Mouse (Mus musculus) retina, embryonic 14.5 days (tissue): ENCODE data around the gene Ckap4.

ENCODE experiments used
- DNase-seq: peaks from one replicate; pipeline ENCODE4 v3.0.0-alpha.2; 2015; ENCODE audit warnings: low spot score

The Ckap4 gene

GRCm38 (mm10) chr10:84533912-84534671, at the start of gene Ckap4:
TSS of gene Ckap4 (minus strand) at chr10:84534062.
- peak; percentile 82 for DNase-seq

GRCm38 (mm10) chr10:84582236-84582635, 48.4 kb upstream of the Ckap4 start:
- no peak for DNase-seq

GRCm38 (mm10) chr10:84581191-84581590, 47.3 kb upstream of the Ckap4 start:
- no peak for DNase-seq

DNA sequence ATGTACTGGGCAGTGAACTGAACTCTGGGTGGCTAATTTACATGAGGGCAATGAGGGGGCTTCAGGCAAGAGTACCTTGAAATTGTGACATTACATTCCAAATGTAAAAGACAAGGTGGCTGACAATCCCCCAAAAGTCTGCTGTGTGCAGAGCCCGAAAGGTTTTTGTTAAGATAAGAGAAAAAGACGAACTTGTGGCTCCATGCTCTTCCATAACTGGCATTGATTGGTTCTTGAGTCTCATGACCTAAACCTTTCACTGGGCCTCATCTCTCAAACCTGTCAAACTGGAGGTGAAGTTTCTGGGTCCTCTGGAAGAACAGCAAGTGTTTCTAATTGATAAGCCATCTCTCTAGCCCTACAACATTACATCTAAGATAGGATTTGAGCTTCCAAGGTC, 45.7 kb upstream of the Ckap4 start:
- DNase-seq: no peak

DNA sequence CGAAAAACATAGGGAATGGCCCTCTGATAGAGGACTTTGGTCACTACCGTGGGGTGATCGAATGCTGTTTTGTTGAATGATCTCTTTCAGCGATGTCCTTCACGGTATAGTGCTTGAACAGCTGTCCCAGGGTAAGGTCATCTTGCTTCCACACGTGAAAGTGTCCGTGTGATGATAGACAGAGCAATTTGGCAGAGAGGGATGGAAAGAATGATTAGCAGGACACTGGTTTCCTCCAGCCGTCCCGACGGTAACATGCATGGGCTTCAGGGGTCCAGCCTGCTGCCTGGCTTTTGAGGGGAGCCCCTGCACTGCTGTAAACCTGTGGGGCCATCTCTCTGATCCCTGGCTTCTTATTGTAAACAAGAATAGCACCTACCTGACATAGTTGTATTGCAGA, 44.9 kb upstream of the Ckap4 start:
- no peak for DNase-seq

DNA sequence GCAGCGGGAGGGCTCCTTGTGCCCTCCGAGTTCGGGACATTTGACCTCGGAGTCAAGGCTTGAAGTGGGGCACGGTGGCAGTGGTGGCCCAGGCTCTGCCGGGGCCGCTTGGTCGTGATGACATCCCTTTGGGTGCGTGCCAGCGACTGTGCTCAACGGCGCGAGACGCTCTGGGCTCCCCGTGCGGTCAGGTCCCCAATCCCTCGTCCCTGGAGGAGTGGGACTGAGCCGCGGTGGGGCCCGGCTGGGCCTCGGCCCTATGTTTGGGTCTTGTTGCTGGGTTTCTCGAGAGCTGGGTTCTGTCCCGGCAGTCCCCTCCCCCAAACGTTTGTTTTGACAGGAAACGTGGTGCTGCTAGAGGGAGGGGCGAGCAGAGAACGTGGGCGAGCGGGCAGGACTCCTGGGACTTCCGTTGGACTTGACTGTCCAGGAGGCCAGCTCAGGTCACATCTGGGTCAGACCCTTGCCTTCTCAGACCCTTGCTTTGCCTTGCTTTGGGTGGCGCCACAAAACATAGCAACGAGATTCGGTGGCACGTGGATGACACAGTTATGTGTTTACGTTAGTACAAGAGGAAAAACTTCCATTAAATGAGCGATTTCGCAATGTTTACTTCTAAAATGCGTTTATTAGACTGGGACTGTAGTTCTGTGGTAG, 43.3 kb upstream of the Ckap4 start:
- peak; percentile 64 for DNase-seq

DNA sequence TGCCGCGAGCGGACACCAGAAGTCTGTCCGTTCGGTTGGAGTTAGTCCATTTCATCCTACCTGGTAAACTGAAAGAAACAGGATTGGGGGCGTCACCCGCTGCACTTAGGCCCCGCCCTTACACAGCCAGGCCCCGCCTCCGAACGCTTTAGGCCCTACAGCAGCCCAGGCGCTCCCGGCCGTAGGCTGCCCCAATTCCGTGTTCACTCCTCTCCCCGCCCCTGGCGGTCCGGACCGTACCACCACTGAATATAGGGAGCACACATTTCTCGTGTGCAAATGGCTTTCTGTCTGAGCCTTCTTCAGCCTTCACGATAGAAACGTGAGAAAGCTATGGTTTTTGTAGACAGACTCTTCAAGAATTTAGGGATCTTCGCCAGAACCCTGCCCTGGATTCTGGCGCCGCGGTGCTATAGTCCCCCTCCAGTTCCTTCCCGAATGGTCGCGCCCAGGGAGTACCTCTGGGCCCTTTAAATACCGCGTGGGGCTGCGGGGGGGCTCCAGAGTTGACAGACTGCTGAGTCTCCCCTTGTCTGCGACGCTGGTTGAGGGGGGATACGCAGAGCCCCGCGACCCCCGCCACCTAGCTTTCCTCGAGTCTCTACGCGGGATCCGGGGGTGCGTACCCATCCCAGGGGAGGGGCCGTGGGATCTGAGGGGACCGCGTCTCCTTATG, 42.7 kb upstream of the Ckap4 start, which contains the start of gene Tcp11l2:
Tcp11l2 (plus strand) TSS at position 232 of the 676 bp plus-strand sequence.
- DNase-seq: peak; percentile 97

- no peak for DNase-seq
Observed at GRCm38 (mm10) chr10:84576029-84576394, 42.1 kb upstream of the Ckap4 start.

DNA sequence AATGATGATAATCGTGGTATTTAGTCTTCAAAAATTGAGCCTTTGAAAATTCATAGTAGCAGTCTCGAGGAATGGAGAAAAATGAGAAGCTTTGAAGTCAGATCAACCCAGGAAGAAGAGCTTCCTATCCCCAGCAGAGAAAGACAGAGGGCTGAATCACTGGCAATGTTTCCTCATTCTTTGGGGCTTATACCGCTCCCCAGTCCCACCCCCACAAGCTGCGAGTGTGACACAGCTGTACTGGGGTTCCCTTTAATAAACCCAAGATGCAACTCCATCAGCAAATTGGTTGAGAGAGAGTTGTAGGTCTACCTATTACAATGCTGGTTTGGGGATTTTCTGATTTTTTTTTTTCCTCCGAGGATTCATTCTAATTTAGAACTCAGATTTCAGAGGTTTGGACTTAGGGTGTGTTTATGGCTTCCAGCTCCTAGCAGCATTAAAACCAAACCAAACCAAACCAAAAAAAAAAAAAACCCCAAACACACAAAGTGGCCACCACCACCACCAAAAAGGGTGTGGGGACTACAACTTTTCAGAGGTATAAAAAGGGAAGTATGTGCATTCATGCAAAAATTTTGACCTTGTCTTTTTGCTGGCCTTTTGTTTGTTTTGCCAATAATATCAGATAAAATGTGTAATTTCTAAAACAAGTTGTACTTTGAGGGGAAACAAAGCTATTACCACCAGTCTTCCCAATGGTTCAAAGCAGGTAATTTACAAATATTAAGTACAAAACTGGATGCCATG, 40.0 kb upstream of the Ckap4 start:
- no peak for DNase-seq

DNA sequence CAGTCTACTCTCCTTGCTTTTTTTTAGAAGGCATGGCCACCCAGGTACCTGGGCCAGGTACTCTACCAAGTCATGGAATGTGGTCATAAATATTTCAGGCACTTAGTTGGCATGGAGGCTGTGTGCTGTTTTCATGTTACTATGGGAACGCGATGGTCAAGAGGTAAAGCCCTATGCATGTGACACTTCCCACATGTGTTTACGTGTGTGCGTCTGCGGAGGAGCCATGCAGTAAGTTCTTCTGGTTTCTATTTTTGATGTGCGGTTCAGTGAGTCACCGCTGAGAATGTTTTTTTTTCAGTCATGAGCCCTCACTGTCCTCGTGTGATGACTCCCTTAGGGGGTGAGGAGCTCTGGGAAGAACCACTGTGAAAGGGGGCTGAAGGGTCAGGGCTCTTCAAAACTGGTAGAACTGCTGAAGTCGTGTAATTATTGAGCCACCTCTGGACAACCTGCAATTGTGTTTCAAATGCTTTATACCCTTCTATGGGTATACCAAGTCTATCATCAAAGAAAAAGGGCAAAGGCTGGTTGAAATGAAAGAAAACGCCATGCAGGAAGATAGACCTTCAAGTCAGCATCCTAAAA, 37.3 kb upstream of the Ckap4 start:
- DNase-seq: no peak

DNA sequence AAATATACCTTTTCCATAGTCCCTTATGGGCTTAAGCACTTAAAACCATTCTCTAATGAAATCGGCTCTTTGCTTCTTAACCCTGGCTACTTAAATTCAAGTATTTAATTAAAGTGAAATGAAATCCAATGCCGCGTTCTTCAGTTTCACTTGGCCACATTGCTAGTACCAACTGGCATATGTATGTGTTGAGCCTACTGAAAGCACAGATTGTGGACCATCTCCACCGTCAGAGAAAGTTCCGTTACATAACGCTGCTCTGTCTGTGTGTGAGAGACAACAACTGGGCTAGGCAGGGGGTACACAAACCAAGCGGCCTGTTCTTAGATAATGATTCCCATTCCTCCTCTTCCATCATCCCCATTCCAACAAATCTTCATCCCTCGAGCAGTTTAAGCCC, 30.6 kb upstream of the Ckap4 start:
- DNase-seq: no peak

- no peak for DNase-seq
Observed at GRCm38 (mm10) chr10:84562567-84563554, 29.0 kb upstream of the Ckap4 start.

DNA sequence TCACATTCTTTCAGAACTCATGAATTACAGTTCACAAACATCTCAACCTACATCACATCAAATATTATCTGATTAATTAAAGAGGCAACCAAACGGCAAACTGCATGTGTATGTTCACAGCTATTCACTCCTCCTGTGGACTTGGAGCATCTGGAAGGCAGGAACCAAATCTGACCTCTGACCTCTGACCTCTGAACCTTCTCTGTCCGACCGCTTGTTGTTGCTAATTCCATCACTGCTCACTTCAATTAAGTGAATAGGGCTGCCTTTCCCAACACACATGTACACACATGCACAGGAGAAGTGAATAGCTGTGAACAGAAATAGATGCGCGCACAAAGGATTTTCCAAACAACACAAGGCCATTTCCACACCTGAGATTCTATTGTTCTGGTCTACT, 28.3 kb upstream of the Ckap4 start:
- DNase-seq: no peak

DNA sequence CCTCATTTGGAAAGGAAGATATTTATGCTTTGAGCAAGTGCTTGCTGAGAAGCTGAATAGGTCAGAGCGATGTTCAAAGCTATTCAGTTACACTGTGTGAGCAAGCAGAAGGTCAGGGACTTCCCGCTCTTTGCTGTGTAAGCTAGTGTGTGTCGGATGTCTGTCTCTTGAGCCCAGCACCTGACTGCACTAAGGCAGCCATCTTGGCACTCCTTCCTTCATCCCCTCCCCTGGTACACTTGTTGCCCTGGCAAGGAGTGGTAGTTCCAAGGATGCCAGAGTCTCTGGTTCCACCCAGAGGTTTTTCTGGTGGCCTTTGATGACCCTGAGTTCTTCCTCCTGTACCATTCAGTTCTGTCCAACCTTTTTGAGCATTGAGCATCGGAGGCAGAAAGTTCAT, 26.1 kb upstream of the Ckap4 start:
- no peak for DNase-seq

- no peak for DNase-seq
Observed at GRCm38 (mm10) chr10:84558511-84558910, 24.6 kb upstream of the Ckap4 start.

GRCm38 (mm10) chr10:84556120-84556519, 22.3 kb upstream of the Ckap4 start:
- no peak for DNase-seq

- DNase-seq: no peak
Observed at GRCm38 (mm10) chr10:84554291-84555009, 20.6 kb upstream of the Ckap4 start.

DNA sequence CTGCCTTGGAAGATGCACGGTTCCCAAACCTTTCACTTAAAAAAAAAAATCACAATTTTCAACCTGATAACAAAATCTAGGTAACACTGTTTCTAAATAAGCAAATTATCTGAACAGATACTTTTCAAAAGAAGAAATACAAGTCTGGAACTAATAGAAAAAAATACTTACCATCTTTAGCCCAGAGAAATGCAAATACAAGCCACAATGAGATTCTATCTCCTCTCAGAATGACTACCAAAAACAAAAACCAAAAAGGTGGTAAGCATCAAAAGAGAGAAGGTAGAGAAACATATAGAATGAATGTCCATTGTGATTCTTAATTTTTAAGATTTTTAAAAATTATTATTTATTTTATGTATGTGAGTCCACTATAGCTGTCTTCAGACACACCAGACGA, 18.6 kb upstream of the Ckap4 start:
- DNase-seq: no peak

GRCm38 (mm10) chr10:84551846-84552245, 18.0 kb upstream of the Ckap4 start:
- DNase-seq: no peak

GRCm38 (mm10) chr10:84549920-84550293, 16.0 kb upstream of the Ckap4 start:
- DNase-seq: no peak
